Mouse (Mus musculus): ENCODE measurements at regions not wholly inside any gene's neighbourhood (a gene's known extent, or its start where the extent isn't known, plus 50 kb on each side); places are given as distances from the start of the nearest gene placed in this dataset.
"Not testable (repeated sequence)": the region's sequence is repeated elsewhere in the genome, so short reads cannot be mapped to it uniquely, and the experiment has no call there.

DNA sequence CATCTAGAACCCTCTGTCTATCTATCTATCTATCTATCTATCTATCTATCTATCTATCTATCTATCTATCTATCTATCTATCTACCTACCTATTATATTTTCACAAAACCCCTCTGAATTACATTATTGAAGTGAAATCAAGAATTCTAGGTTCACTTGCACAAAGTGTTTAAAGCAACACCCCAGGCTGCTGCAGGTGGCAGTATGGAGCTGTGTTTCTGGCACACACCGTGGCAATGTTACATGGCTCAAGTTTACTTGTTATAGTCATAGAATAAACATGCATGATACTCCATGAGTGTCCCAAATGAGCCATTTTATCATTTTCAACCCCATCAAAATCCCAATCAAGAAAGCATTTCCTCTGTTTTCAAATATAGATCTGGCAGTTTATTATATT, 538.6 kb upstream of the Got2 start:
- no peak for ATAC-seq
- 59% methylated on average over 1 of the region's 1 CpGs for WGBS
- Histone ChIP-seq H3K4me1 (replicated peaks) (no peaks in the 10 kb centered on the region), H3K36me3 (no peaks in the 10 kb centered on the region), H3K9ac (no peak overlapping the region), H3K4me2 (replicated peaks) (no peak overlapping the region), H3K27me3 (replicated peaks) (no peaks in the 10 kb centered on the region), H3K27ac (no peak overlapping the region), H3K9me3 (no peaks in the 10 kb centered on the region), H3K4me3 (replicated peaks) (no peak overlapping the region)

DNA sequence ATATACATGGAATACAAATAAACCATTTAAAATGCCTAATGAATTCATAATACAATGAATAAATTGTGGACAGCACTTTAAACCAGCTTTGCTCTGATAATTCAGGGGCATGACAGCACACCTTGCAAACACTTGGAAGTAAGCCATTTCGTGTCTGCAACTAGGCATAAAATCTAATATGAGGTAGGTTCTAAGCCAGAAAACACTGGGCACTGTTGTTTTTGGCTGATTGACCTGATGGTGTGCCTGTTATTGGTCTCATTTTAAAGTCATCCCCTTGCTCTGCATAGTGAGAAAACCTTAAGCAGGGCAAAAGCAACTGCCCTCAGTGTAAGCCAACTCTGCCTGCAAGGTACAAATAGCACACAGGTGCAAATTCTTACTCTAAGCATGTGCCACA, 521.3 kb upstream of the Got2 start:
- no peak for ATAC-seq
- Histone ChIP-seq H3K9ac (no peak overlapping the region), H3K9me3 (no peaks in the 10 kb centered on the region), H3K27ac (no peak overlapping the region), H3K36me3 (no peaks in the 10 kb centered on the region), H3K4me1 (replicated peaks) (no peaks in the 10 kb centered on the region), H3K4me2 (replicated peaks) (no peak overlapping the region), H3K4me3 (replicated peaks) (no peak overlapping the region), H3K27me3 (replicated peaks) (no peaks in the 10 kb centered on the region)
- WGBS, result 67% methylated on average over 1 of the region's 1 CpGs

DNA sequence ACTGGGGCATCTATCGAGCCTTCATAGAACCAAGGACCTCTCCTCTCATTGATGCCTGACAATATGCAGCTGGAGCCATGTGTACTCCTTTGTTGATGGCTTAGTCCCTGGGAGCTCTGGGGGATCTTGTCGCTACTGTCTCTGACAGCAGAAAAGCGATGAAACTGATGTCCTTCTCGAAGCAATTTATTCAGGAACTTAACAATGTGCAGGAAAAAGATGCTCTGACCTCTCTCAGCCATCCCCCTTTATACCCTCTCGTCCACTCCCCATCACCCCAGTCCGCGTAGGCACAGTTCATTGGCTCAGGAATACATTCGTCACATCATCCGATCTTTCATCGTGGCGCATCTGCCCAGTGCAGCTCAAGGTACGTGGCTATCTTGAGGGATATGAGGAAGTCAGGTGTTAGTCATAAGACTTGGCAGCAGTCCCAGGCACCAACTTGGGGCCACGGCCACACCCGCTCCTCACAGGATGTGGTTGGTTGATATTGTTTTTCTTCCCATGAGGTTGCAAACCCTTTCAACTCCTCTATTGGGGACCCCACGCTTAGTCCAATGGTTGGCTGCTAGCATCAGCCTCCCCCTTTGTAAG, 516.3 kb upstream of the Got2 start:
- WGBS, result 86% methylated on average over 15 of the region's 15 CpGs

DNA sequence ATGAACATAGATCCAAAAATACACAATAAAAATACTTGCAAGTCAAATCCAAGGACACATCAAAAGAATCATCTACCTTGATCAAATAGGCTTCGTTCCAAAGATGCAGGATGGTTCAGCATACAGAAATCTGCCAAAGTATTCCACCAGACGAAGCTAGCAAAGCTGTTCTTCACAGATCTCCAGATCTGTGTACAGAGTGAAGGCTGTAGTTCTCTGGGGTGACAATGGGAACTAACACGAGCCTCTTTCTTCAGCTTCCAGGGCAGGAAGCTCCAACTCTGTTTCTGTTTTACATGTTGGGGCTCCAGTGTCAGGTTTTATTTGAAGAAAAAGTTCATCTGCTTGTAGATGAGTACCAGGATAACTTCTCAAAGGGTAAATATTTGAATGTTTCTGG, 515.3 kb upstream of the Got2 start:
- no peaks in the 10 kb centered on the region for H3K36me3 ChIP-seq
- H3K27ac ChIP-seq, result no peak overlapping the region
- H3K4me1 ChIP-seq (replicated peaks), result no peaks in the 10 kb centered on the region
- H3K9ac ChIP-seq, result no peak overlapping the region
- no peaks in the 10 kb centered on the region for H3K27me3 ChIP-seq (replicated peaks)
- WGBS, result 39% methylated on average over 3 of the region's 3 CpGs
- H3K9me3 ChIP-seq, result no peaks in the 10 kb centered on the region
- no peak overlapping the region for H3K4me3 ChIP-seq (replicated peaks)
- no peak overlapping the region for H3K4me2 ChIP-seq (replicated peaks)
- ATAC-seq, result no peak

More for the DNA sequence above, 516.3 kb upstream of the Got2 start:
- no peaks in the 10 kb centered on the region for H3K9me3 ChIP-seq
- no peak for ATAC-seq
- no peak overlapping the region for H3K4me3 ChIP-seq (replicated peaks)
- H3K27me3 ChIP-seq (replicated peaks), result no peaks in the 10 kb centered on the region
- no peak overlapping the region for H3K27ac ChIP-seq
- H3K4me2 ChIP-seq (replicated peaks), result no peak overlapping the region
- H3K36me3 ChIP-seq, result no peaks in the 10 kb centered on the region
- H3K9ac ChIP-seq, result no peak overlapping the region
- H3K4me1 ChIP-seq (replicated peaks), result no peaks in the 10 kb centered on the region

DNA sequence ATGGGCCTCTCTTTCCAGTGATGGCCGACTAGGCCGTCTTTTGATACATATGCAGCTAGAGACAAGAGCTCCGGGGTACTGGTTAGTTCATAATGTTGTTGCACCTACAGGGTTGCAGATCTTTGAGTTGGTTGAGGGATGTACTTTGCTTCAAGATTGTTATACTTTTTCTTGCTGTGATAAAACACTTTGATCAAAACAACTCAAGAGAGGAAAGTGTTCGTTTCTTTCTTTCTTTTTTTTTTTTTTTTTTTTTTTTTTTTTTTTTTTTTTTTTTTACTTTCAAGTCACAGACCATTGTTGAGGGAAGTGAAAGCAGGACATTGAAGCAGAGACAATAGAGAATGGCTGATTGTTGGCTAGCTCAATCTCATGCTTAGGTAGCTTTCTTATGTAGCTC, 511.0 kb upstream of the Got2 start:
- H3K9ac ChIP-seq; H3K4me2 ChIP-seq (replicated peaks); H3K9me3 ChIP-seq; H3K36me3 ChIP-seq; H3K4me3 ChIP-seq (replicated peaks); H3K27ac ChIP-seq; H3K4me1 ChIP-seq (replicated peaks); H3K27me3 ChIP-seq (replicated peaks); ATAC-seq: not testable (repeated sequence)
- 88% methylated on average over 4 of the region's 4 CpGs for WGBS

DNA sequence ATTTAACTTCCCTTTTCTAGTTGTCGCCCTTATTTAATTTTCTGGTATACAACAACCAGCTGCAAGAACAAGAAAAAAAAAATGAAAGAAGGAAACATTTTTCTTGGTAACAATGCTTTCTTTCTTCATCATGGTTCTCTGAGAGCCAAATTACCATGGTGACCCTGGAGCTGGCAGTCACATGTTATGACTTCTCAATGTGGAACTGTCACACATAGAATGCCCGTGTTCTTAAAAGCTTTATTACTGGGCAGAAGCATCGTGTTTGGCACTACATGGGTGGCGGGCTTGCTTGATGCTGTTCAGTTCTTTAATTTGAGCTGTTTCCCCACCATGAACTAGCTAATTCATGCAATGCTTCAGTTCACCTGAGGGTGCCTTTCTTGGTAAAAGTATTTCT, 504.7 kb upstream of the Got2 start:
- WGBS, result 54% methylated on average over 4 of the region's 4 CpGs
- no peaks in the 10 kb centered on the region for H3K4me1 ChIP-seq (replicated peaks)
- no peak overlapping the region for H3K9ac ChIP-seq

DNA sequence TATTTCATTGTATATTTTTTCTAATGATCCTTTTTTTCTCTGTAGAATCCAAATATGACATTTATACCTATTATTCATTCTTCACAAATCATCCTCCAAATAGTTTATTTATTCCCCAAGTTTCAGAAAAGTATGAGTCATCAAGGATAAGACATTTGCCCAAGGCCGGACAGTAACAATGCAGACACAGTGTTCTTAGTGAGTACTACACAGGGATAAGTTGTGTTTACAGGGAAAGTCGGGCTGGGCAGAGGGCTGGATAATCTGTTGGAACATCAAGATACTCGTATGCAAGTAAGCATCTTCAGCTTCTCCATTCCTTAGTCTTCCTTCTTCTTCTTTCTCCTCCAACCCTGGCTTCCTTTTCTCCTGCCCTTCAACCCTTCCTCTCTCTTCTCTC, 500.9 kb upstream of the Got2 start:
- no peaks in the 10 kb centered on the region for H3K36me3 ChIP-seq
- 71% methylated on average over 3 of the region's 3 CpGs for WGBS
- no peak overlapping the region for H3K4me3 ChIP-seq (replicated peaks)
- no peak for ATAC-seq
- no peak overlapping the region for H3K9ac ChIP-seq
- no peaks in the 10 kb centered on the region for H3K4me1 ChIP-seq (replicated peaks)
- no peak overlapping the region for H3K27ac ChIP-seq
- H3K27me3 ChIP-seq (replicated peaks), result no peaks in the 10 kb centered on the region
- no peaks in the 10 kb centered on the region for H3K9me3 ChIP-seq
- no peak overlapping the region for H3K4me2 ChIP-seq (replicated peaks)

More for the DNA sequence above, 504.7 kb upstream of the Got2 start:
- Histone ChIP-seq H3K4me3 (replicated peaks) (no peak overlapping the region), H3K4me2 (replicated peaks) (no peak overlapping the region), H3K27ac (no peak overlapping the region), H3K36me3 (no peaks in the 10 kb centered on the region), H3K27me3 (replicated peaks) (no peaks in the 10 kb centered on the region), H3K9me3 (no peaks in the 10 kb centered on the region)
- no peak for ATAC-seq

DNA sequence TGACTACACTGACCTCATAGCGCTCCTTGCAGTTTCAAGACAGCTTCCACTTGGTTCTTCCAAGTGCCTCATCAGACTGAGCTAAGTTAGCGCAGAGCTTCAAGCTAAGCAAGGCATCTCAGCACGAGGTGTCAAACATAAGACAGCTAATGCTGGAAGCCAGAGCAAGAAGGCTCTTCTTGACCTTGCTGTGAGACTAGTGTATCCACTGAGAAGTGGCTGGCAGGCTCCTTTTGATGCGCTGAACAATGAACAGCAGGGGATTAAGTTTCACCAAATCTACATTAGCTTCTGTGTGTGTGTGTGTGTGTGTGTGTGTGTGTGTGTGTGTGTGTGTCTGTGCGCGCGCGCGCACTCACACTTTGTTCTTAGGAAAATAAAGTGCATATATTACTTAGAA, 482.2 kb upstream of the Got2 start:
- ATAC-seq, result no peak
- Histone ChIP-seq H3K36me3 (no peaks in the 10 kb centered on the region), H3K4me2 (replicated peaks) (no peak overlapping the region), H3K4me3 (replicated peaks) (no peak overlapping the region), H3K4me1 (replicated peaks) (no peaks in the 10 kb centered on the region), H3K27me3 (replicated peaks) (no peaks in the 10 kb centered on the region), H3K9me3 (no peaks in the 10 kb centered on the region), H3K27ac (no peak overlapping the region), H3K9ac (no peak overlapping the region)
- 89% methylated on average over 9 of the region's 9 CpGs for WGBS

DNA sequence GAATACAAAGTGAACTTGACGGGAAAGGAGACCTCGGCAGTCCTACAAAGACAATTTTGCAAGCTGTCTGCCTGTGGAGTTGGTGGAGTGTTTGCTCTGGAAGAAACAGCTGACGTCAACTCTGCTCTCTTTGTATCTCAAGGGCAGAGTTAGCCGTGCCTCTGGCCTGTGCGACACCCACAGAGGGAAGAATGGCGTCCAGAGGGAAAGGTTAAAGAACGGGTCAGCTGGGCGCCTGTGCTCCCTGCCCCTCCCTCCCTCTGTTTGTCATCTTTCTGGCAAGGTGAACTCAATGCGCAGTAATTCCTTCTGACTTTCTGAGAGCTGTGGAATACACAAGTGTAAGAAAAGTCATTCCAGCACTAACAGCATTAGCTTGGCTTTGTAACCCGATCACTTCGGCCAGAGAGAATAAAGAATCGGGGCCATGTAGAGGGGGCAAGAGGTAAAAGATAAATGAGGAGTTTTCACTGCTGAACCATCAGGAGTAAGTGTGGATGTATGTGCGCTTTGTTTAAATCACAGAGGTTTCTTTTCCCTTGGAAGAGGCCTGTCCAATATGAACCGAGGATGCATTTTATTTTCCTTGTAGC, 474.6 kb upstream of the Got2 start:
- no peak overlapping the region for H3K4me2 ChIP-seq (replicated peaks)
- WGBS, result 23% methylated on average over 14 of the region's 14 CpGs

DNA sequence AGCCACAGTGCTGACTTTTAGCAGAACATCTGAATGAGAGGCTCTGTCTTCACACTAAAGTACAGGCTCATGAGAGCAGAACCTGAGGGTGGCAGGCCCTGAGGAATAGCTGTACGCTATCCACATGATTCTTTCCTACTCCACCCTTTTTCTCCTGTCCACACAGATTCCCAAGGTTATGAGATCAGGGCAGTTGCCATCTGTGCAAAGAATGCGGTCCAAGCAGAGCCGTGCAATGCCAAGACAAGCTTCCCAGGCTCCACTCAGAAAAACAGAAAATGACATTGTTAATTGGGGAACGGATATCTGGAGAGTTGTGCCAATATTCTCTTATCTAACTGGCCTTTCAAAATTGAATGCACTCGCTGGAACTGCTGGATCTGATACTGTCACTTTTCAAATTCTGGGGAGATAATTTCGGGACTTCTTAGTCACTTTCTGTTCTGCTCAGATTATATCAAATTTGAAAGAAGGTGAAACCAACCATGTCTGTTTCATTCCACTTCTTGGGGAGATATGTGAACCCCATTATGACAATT, 462.3 kb upstream of the Got2 start:
- no peaks in the 10 kb centered on the region for H3K4me1 ChIP-seq (replicated peaks)

More for the DNA sequence above, 474.6 kb upstream of the Got2 start:
- Histone ChIP-seq H3K36me3 (no peaks in the 10 kb centered on the region), H3K9ac (no peak overlapping the region), H3K27ac (no peak overlapping the region), H3K4me1 (replicated peaks) (no peaks in the 10 kb centered on the region), H3K27me3 (replicated peaks) (no peaks in the 10 kb centered on the region), H3K4me3 (replicated peaks) (no peak overlapping the region), H3K9me3 (no peaks in the 10 kb centered on the region)
- no peak for ATAC-seq

DNA sequence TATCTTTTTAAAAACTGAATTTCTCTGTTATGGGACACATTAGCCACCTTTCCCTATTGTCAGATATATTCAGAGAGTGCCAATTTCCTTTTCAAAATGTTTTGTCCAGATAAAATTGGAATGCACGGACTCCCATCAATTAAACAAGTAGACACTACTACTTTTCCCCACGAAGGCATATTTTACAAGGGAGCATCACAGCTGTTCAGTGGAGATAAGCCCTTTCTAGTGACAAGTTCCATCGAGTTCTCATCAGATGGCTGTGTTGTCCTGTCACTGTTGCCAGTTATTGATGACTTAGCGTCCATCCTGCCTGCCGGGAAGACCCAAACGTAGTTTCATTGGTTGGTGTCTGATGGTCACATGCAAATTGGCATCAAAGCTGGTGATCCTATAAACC, 461.2 kb upstream of the Got2 start:
- Histone ChIP-seq H3K36me3 (no peaks in the 10 kb centered on the region), H3K9me3 (no peaks in the 10 kb centered on the region), H3K27ac (no peak overlapping the region), H3K4me3 (replicated peaks) (no peak overlapping the region), H3K9ac (no peak overlapping the region), H3K4me1 (replicated peaks) (no peaks in the 10 kb centered on the region), H3K27me3 (replicated peaks) (no peaks in the 10 kb centered on the region), H3K4me2 (replicated peaks) (no peak overlapping the region)
- WGBS, result 75% methylated on average over 6 of the region's 6 CpGs
- ATAC-seq, result no peak

More for the DNA sequence above, 462.3 kb upstream of the Got2 start:
- no peak for ATAC-seq
- no peak overlapping the region for H3K27ac ChIP-seq
- no peak overlapping the region for H3K9ac ChIP-seq
- H3K4me2 ChIP-seq (replicated peaks), result no peak overlapping the region
- no peaks in the 10 kb centered on the region for H3K36me3 ChIP-seq
- no peaks in the 10 kb centered on the region for H3K27me3 ChIP-seq (replicated peaks)
- no peaks in the 10 kb centered on the region for H3K9me3 ChIP-seq
- H3K4me3 ChIP-seq (replicated peaks), result no peak overlapping the region
- 64% methylated on average over 6 of the region's 6 CpGs for WGBS

DNA sequence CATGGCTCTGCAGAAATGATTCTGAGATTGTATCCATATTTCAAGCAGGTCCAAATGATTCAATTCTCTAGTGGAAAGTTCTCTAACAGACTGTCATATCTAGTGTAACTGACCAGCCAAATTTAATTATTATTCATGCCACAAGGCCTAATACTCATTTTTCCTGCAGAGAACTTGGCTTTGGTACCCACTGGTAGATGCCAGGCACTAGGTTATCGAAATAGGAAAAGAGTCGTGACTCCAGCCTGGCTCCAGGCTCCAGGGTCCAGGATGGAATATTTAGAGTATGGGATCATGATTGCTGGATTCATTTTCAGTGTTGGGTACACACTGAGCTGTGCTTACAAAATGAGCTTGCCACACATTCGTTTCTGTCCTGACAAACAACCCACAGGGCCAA, 452.4 kb upstream of the Got2 start:
- no peak for ATAC-seq
- Histone ChIP-seq H3K9me3 (no peaks in the 10 kb centered on the region), H3K27me3 (replicated peaks) (no peaks in the 10 kb centered on the region), H3K4me3 (replicated peaks) (no peak overlapping the region), H3K9ac (no peak overlapping the region), H3K4me1 (replicated peaks) (no peaks in the 10 kb centered on the region), H3K27ac (no peak overlapping the region), H3K4me2 (replicated peaks) (no peak overlapping the region), H3K36me3 (no peaks in the 10 kb centered on the region)
- 84% methylated on average over 3 of the region's 3 CpGs for WGBS

DNA sequence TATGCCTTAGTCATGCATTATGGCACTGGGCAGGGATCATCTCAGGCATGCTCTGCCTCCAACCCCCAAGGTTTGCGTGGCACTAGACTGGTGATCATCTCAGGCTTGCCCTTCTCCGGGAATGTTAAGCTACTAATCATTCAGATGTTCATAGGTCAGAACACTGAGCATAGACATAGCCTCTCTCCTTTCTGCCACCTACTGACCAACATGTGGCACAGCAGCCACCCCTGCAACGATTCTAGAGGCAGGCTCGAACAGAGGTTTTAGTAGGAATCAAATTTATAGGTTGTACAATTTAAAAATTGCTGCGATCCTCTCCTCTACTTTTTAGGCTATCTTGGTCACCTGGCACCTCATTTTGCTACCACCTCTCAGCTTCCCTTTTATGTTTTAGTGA, 430.0 kb upstream of the Got2 start:
- WGBS, result 71% methylated on average over 5 of the region's 5 CpGs
- Histone ChIP-seq H3K4me1 (replicated peaks) (no peaks in the 10 kb centered on the region), H3K9ac (no peak overlapping the region), H3K4me2 (replicated peaks) (no peak overlapping the region), H3K36me3 (no peaks in the 10 kb centered on the region), H3K9me3 (no peaks in the 10 kb centered on the region), H3K4me3 (replicated peaks) (no peak overlapping the region), H3K27ac (no peak overlapping the region), H3K27me3 (replicated peaks) (no peaks in the 10 kb centered on the region)
- no peak for ATAC-seq
